Mouse (Mus musculus): ENCODE data around the gene Chchd4. TPM values are rescaled to one million over a fixed set of nuclear protein-coding genes. Genes with fewer than 3 reads are reported as not detected.

Chchd4 gene
- polyA plus RNA-seq, 1 experiment from 2014 or later: 22.2 TPM

- no peak overlapping the region for H3K27ac ChIP-seq (replicated peaks)
- no peak overlapping the region for H3K4me2 ChIP-seq (replicated peaks)
- H3K9ac ChIP-seq (replicated peaks): no peak overlapping the region
- no peaks in the 10 kb centered on the region for H3K4me1 ChIP-seq
- peaks cover 58% of the 10 kb centered on the region for H3K27me3 ChIP-seq
- no peaks in the 10 kb centered on the region for H3K36me3 ChIP-seq
- no peak overlapping the region for H3K4me3 ChIP-seq
- H3K9me3 ChIP-seq: no peaks in the 10 kb centered on the region
- no peak for ATAC-seq (ENCODE audit: low FRiP score, low read depth)
- WGBS: 81% methylated on average over 5 of the region's 5 CpGs
These were observed 56.0 kb downstream of the Chchd4 start for GRCm38 (mm10) chr6:91417291-91417845.

DNA sequence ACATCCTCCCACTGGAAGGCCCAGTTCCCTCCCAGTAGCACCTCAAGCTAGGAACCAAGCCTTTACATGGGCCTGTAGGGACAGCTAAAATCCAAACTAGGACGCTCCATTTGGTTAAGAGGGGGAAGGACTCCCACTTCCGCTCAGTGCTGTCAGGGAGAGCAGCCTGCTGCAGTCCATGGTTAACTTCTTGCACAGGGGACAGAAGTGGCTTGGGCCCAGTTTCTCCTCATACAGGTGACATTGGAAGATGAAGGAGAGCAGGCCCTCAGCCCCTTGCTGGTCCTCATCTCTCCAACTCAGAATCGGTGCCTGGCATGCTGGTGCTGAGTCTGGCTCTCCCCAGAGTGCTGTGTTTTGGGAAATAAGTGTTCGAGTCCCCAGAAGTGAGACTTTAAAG lies 57.2 kb downstream of the Chchd4 start:
- ATAC-seq (ENCODE audit: low FRiP score, low read depth): no peak
- Histone ChIP-seq H3K4me2 (replicated peaks) (no peak overlapping the region), H3K27me3 (peaks cover 65% of the 10 kb centered on the region), H3K4me1 (peaks cover 6% of the 10 kb centered on the region; the same call in 1 of the 2 replicates), H3K27ac (replicated peaks) (no peak overlapping the region), H3K9ac (replicated peaks) (no peak overlapping the region), H3K9me3 (no peaks in the 10 kb centered on the region), H3K4me3 (no peak overlapping the region), H3K36me3 (no peaks in the 10 kb centered on the region)
- WGBS: 79% methylated on average over 4 of the region's 4 CpGs

DNA sequence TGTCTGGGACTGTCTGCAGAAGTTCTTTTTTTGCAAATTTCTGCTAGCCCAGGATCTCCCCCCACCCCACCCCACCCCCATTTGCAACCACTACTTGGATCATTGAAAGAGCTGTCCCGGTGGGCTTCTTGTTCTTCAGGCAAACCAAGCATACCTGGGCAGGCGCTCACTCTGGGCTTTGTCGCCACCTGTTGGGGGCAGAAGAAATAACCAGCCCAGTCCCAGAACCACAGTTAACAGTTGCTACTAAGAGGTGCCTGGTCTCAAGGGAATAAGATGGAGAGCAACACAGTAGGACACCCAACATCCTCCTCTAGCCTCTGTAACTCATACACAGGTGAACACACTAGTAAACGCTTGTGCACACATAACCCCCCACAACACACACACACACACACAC lies 58.5 kb downstream of the Chchd4 start:
- no peak overlapping the region for H3K4me2 ChIP-seq (replicated peaks)
- no peaks in the 10 kb centered on the region for H3K9me3 ChIP-seq
- no peak for ATAC-seq (ENCODE audit: low FRiP score, low read depth)
- no peak overlapping the region for H3K4me3 ChIP-seq
- peaks cover 16% of the 10 kb centered on the region for H3K4me1 ChIP-seq
- no peak overlapping the region for H3K27ac ChIP-seq (replicated peaks)
- 2% methylated on average over 4 of the region's 4 CpGs for WGBS
- no peak overlapping the region for H3K9ac ChIP-seq (replicated peaks)
- peaks cover 74% of the 10 kb centered on the region for H3K27me3 ChIP-seq
- H3K36me3 ChIP-seq: no peaks in the 10 kb centered on the region

Other genes starting within 250 kb of the Chchd4 start
- 10.3 and 16.4 TPM in 2 replicates for gene Wnt7a, start 62.2 kb downstream of the Chchd4 start, polyA plus RNA-seq (2016; fragmentation: Nextera tagmentation; extraction: Ambion mirVana)
- gene Tmem43, start 157 bp upstream of the Chchd4 start, polyA plus RNA-seq (2016; fragmentation: Nextera tagmentation; extraction: Ambion mirVana): 61.5 and 63.4 TPM in 2 replicates
- gene Xpc, start 42.3 kb upstream of the Chchd4 start, polyA plus RNA-seq (2016; fragmentation: Nextera tagmentation; extraction: Ambion mirVana): 26.2 and 26.5 TPM in 2 replicates
- 216 and 231 TPM in 2 replicates for gene Lsm3, start 42.4 kb upstream of the Chchd4 start, polyA plus RNA-seq (2016; fragmentation: Nextera tagmentation; extraction: Ambion mirVana)
- 69.4 and 82.8 TPM in 2 replicates for gene Slc6a6, start 210.5 kb upstream of the Chchd4 start, polyA plus RNA-seq (2016; fragmentation: Nextera tagmentation; extraction: Ambion mirVana)